Mouse (Mus musculus): ENCODE measurements around the gene Sun1. TPM values are rescaled to one million over a fixed set of nuclear protein-coding genes. Genes with fewer than 3 reads are reported as not detected.

The Sun1 gene
- polyA plus RNA-seq, 1 experiment from 2014 or later = 40.9 TPM

DNA sequence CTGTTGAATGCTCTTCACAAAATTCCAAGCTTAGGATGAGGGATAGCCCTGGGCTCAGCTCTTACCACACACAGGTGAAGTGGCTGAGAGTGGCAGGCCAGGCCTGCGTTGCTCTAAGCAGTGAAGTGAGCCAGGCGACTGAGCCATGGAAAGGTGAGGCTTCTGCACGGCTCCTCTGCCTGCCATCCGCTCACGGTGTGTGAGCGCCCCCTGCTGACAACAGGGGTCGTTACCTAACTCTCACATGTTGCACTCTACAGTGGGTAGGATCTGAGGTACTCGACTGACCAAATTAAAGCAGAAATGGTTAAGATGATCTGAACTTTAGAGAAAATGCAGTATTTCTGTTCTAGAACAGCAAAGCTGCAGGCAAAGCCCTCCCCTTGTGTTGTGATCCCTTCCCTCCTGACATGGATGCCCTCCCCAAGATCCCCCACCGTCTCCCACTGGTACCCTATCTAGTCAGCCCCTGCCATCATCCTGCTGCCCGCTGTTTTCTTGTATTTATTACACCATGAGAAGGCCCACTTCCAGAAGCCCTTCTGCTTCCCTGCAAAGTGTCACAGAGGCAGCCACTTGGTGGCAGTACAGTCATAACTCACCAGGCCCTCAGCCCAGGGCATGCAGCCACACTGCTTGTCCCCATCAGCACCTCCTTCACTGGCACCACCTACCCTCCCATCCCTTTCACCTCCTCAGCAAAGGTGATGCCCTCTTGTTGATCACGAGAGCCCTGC lies 21.4 kb upstream of the Sun1 start:
- Histone ChIP-seq H3K9ac (ENCODE audit: low read depth, low read length) (no peak overlapping the region), H3K36me3 (ENCODE audit: control insufficient read depth, insufficient read depth, low read length) (peaks cover 25% of the 10 kb centered on the region), H3K4me3 (ENCODE audit: low read length) (no peak overlapping the region), H3K27ac (ENCODE audit: low read depth, low read length) (no peak overlapping the region), H3K4me1 (ENCODE audit: control insufficient read depth, insufficient read depth, low read depth, low read length) (peaks cover 9% of the 10 kb centered on the region; the same call in 1 of the 2 replicates), H3K4me2 (ENCODE audit: low read length) (no peak overlapping the region), H3K27me3 (replicated peaks; ENCODE audit: control insufficient read depth, insufficient read depth, low read length) (no peaks in the 10 kb centered on the region), H3K9me3 (ENCODE audit: control insufficient read depth, low read length) (no peaks in the 10 kb centered on the region)
- 29% methylated on average over 11 of the region's 11 CpGs for WGBS
- peak; percentile 91 for ATAC-seq

DNA sequence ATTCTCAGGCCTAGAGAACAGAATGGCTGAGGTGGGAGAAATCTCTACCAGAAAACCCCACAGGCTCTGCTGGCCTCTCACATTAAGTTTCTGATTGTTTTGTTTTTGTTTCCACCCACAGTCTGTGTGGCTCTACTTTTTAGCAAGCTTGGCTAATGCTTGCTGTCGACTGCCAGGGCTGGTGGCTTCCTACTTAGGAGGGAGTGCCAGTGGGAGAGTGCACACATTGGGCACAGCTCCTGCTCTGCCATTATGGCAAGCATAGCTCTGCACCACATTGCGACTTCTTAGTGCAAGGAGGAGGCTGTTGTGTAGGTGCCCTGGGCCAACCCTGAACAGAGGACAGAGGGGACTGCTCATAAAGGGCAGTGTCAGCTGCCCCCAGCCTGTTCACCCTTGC lies 17.3 kb upstream of the Sun1 start:
- no peak overlapping the region for H3K4me3 ChIP-seq (ENCODE audit: low read length)

DNA sequence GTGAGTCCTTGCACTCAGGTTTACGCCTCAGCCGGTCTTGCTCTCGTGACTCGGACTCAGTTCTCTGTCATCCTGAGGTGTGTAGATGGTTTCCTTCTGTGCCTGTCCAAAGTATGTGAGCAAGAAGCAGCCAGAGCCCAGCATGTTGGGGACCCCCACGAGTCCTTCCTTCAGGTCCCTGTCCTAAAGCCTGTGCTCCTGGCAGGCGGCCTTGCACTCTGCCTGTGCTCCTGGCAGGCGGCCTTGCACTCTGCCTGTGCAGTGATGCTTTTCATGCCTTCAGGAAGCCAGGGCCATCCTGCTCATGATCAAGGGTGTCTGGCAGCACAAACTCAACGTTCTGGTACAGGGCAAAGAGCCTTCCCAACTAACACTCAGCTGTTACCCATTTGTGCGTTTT lies 16.8 kb upstream of the Sun1 start:
- Histone ChIP-seq H3K9me3 (ENCODE audit: control insufficient read depth, low read length) (no peaks in the 10 kb centered on the region), H3K4me2 (ENCODE audit: low read length) (no peak overlapping the region), H3K4me3 (ENCODE audit: low read length) (no peak overlapping the region), H3K27me3 (replicated peaks; ENCODE audit: control insufficient read depth, insufficient read depth, low read length) (no peaks in the 10 kb centered on the region), H3K27ac (ENCODE audit: low read depth, low read length) (no peak overlapping the region), H3K36me3 (ENCODE audit: control insufficient read depth, insufficient read depth, low read length) (peaks cover 21% of the 10 kb centered on the region; the same call in 1 of the 2 replicates), H3K9ac (ENCODE audit: low read depth, low read length) (no peak overlapping the region), H3K4me1 (ENCODE audit: control insufficient read depth, insufficient read depth, low read depth, low read length) (no peaks in the 10 kb centered on the region)
- no peak for ATAC-seq
- WGBS = 96% methylated on average over 9 of the region's 9 CpGs

More for the DNA sequence above, 17.3 kb upstream of the Sun1 start:
- H3K9ac ChIP-seq (ENCODE audit: low read depth, low read length) = no peak overlapping the region
- no peak for ATAC-seq
- no peak overlapping the region for H3K4me2 ChIP-seq (ENCODE audit: low read length)
- H3K4me1 ChIP-seq (ENCODE audit: control insufficient read depth, insufficient read depth, low read depth, low read length) = no peaks in the 10 kb centered on the region
- peaks cover 21% of the 10 kb centered on the region; the same call in 1 of the 2 replicates for H3K36me3 ChIP-seq (ENCODE audit: control insufficient read depth, insufficient read depth, low read length)
- no peaks in the 10 kb centered on the region for H3K9me3 ChIP-seq (ENCODE audit: control insufficient read depth, low read length)
- H3K27me3 ChIP-seq (replicated peaks; ENCODE audit: control insufficient read depth, insufficient read depth, low read length) = no peaks in the 10 kb centered on the region
- WGBS = 87% methylated on average over 2 of the region's 2 CpGs
- H3K27ac ChIP-seq (ENCODE audit: low read depth, low read length) = no peak overlapping the region

DNA sequence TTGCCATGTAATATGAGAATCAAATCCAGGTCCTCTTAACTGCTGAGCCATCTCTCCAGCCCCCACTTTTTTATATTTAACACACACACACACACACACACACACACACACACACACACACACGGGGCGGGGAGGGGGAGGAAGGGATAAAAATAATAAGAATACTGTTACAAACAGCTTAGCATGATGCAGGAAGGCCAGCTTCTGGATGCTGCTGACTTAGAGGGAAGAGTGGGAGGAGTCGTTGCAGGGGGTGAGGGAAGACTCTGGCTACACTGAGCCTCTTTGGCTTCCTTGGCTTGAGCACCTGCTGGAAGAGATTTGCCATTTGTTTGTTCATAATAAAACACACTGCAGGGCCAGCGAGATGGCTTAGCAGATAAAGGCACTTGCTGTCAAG lies 15.5 kb upstream of the Sun1 start:
- no peak overlapping the region for H3K4me3 ChIP-seq (ENCODE audit: low read length)
- H3K27me3 ChIP-seq (replicated peaks; ENCODE audit: control insufficient read depth, insufficient read depth, low read length) = no peaks in the 10 kb centered on the region
- H3K9ac ChIP-seq (ENCODE audit: low read depth, low read length) = no peak overlapping the region
- H3K27ac ChIP-seq (ENCODE audit: low read depth, low read length) = no peak overlapping the region
- no peaks in the 10 kb centered on the region for H3K4me1 ChIP-seq (ENCODE audit: control insufficient read depth, insufficient read depth, low read depth, low read length)
- 89% methylated on average over 4 of the region's 4 CpGs for WGBS
- no peaks in the 10 kb centered on the region for H3K9me3 ChIP-seq (ENCODE audit: control insufficient read depth, low read length)
- H3K4me2 ChIP-seq (ENCODE audit: low read length) = no peak overlapping the region
- peaks cover 17% of the 10 kb centered on the region; the same call in 1 of the 2 replicates for H3K36me3 ChIP-seq (ENCODE audit: control insufficient read depth, insufficient read depth, low read length)
- ATAC-seq = no peak

DNA sequence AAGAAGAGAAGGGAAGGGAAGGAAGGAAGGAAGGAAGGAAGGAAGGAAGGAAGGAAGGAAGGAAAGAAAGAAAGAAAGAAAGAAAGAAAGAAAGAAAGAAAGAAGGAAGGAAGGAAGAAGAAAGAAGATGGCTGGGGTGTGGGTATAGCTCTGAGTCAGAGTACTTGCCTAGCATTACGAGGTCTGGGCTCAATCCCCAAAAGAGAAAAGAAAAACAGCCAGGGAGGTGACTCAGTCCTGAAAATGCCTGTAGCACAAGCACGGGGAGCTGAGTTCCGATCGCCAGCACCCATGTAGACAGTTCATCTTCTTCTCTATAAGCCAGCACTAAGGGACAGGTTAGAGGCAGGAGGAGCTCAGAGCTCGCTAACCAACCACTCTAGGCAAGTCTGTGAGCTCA lies 10.7 kb upstream of the Sun1 start:
- Histone ChIP-seq H3K4me1 (ENCODE audit: control insufficient read depth, insufficient read depth, low read depth, low read length) (no peaks in the 10 kb centered on the region), H3K36me3 (ENCODE audit: control insufficient read depth, insufficient read depth, low read length) (no peaks in the 10 kb centered on the region; the same call in 1 of the 2 replicates), H3K4me2 (ENCODE audit: low read length) (no peak overlapping the region), H3K9me3 (ENCODE audit: control insufficient read depth, low read length) (no peaks in the 10 kb centered on the region), H3K4me3 (ENCODE audit: low read length) (no peak overlapping the region), H3K27ac (ENCODE audit: low read depth, low read length) (no peak overlapping the region), H3K9ac (ENCODE audit: low read depth, low read length) (no peak overlapping the region), H3K27me3 (replicated peaks; ENCODE audit: control insufficient read depth, insufficient read depth, low read length) (no peaks in the 10 kb centered on the region)
- ATAC-seq = no peak
- 95% methylated on average over 5 of the region's 5 CpGs for WGBS

DNA sequence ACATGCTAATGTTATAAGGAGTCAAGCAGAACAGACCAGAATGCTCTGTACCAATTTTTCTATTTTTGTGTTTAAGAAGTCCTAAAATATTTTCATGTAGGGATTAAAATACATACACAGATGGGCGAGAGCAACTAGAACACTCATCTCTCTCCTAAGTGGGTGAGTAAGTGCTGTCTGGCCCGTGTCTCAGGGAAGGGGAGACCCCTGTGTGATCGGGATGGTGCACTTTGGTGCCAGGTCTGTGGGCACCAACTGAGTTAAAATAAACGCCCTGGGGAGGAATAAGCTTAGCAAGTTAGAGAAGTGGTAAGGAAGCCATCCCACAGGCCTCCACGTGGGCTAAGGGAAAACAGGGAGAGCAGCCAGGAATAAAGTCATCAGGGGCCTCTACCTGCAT lies 9.5 kb upstream of the Sun1 start:
- Histone ChIP-seq H3K4me1 (ENCODE audit: control insufficient read depth, insufficient read depth, low read depth, low read length) (no peaks in the 10 kb centered on the region), H3K36me3 (ENCODE audit: control insufficient read depth, insufficient read depth, low read length) (no peaks in the 10 kb centered on the region; the same call in 1 of the 2 replicates), H3K9ac (ENCODE audit: low read depth, low read length) (no peak overlapping the region), H3K27me3 (replicated peaks; ENCODE audit: control insufficient read depth, insufficient read depth, low read length) (no peaks in the 10 kb centered on the region), H3K27ac (ENCODE audit: low read depth, low read length) (no peak overlapping the region), H3K4me2 (ENCODE audit: low read length) (no peak overlapping the region), H3K4me3 (ENCODE audit: low read length) (no peak overlapping the region), H3K9me3 (ENCODE audit: control insufficient read depth, low read length) (no peaks in the 10 kb centered on the region)
- 76% methylated on average over 5 of the region's 5 CpGs for WGBS
- ATAC-seq = no peak

DNA sequence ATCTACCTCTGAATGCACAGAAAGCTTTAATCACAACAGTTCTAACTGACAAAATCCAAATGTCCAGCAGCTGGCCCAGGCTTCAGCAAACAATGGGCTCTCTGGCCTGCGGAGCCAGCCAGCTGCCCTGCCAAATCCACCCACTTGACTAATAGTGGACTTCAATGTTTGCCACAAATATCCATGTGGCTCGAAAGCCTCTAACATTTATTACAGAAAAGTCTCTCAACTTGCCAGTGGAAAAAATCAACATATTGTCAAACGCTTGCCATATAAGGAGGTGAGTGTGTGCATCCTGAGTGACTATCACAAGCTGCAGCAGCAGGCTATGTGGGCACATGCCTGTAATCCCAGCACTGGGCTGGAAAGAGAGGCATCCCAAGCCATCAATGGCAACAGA lies 1.7 kb upstream of the Sun1 start:
- Histone ChIP-seq H3K9me3 (ENCODE audit: control insufficient read depth, low read length) (no peaks in the 10 kb centered on the region), H3K27me3 (replicated peaks; ENCODE audit: control insufficient read depth, insufficient read depth, low read length) (no peaks in the 10 kb centered on the region), H3K9ac (ENCODE audit: low read depth, low read length) (no peak overlapping the region), H3K4me2 (ENCODE audit: low read length) (no peak overlapping the region), H3K27ac (ENCODE audit: low read depth, low read length) (no peak overlapping the region), H3K4me3 (ENCODE audit: low read length) (no peak overlapping the region), H3K36me3 (ENCODE audit: control insufficient read depth, insufficient read depth, low read length) (no peaks in the 10 kb centered on the region), H3K4me1 (ENCODE audit: control insufficient read depth, insufficient read depth, low read depth, low read length) (peaks cover 20% of the 10 kb centered on the region)
- no peak for ATAC-seq
- 82% methylated on average over 3 of the region's 3 CpGs for WGBS

DNA sequence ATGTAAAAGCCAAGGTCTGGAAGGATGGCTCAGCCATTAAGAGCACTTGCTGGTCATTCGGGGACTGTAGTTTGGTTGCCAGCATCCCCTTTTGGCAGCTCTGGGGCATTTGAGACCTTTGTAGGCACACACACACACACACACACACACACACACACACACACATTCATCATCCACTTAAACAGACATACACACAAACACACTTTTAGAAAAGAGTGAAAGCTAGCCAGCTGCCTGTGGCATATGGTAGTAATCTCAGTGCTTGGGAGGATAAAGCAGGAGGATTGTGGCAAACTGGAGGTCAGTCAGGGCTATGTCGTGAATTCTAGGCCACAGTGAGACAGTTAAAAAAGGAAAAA lies 822 bp upstream of the Sun1 start:
- ATAC-seq = no peak
- no peaks in the 10 kb centered on the region for H3K9me3 ChIP-seq (ENCODE audit: control insufficient read depth, low read length)
- peak overlapping the region; percentile 87 for H3K27ac ChIP-seq (ENCODE audit: low read depth, low read length)
- H3K4me1 ChIP-seq (ENCODE audit: control insufficient read depth, insufficient read depth, low read depth, low read length) = peaks cover 20% of the 10 kb centered on the region
- H3K4me3 ChIP-seq (ENCODE audit: low read length) = peak overlapping the region; percentile 88
- H3K27me3 ChIP-seq (replicated peaks; ENCODE audit: control insufficient read depth, insufficient read depth, low read length) = no peaks in the 10 kb centered on the region
- peak overlapping the region; percentile 73 for H3K9ac ChIP-seq (ENCODE audit: low read depth, low read length)
- H3K4me2 ChIP-seq (ENCODE audit: low read length) = peak overlapping the region; percentile 87
- H3K36me3 ChIP-seq (ENCODE audit: control insufficient read depth, insufficient read depth, low read length) = no peaks in the 10 kb centered on the region
- 38% methylated on average over 2 of the region's 2 CpGs for WGBS

DNA sequence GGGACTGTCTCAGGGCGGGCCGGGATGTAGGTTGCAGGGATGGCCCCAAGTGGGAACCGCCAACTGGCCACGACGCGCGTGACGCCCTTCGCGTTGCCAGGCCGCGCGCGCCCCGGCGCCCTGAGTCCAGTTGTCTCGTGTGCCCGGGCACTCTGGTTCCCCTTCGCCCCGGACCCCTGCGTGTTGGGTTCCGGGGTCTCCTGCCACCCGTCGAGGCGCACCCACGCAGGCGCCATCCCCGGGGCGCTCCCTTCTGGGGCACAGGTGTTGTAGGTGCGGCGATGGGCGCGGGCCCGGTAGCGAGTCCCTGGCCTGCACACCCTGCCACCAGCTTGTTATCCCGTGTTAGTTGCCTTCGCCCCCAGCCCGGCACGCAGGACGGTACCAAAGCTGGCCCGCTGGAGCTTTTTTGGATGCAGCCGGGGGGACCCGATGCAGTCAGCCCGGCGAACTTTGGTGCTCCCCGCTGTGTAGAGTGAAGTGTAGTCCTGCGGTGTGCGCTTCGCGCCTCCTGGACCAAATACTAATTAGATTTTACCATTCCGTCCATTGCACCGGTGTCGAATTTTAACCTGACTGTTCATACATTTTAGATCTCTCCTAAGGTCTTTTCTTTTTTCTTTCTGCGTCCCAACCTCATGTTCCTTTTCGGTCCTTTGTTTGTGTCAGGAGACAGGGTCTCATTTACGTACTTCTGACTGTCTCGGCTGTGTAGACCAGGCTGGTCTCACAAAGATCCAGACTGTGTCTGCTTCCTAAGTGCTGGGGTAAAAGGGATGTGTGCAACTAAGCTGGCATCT lies 533 bp downstream of the Sun1 start:
- no peak; the same call in 1 of the 2 replicates for ATAC-seq
- Histone ChIP-seq H3K36me3 (ENCODE audit: control insufficient read depth, insufficient read depth, low read length) (no peaks in the 10 kb centered on the region), H3K4me1 (ENCODE audit: control insufficient read depth, insufficient read depth, low read depth, low read length) (peaks cover 20% of the 10 kb centered on the region), H3K27me3 (replicated peaks; ENCODE audit: control insufficient read depth, insufficient read depth, low read length) (no peaks in the 10 kb centered on the region), H3K27ac (ENCODE audit: low read depth, low read length) (peak overlapping the region; percentile 82), H3K4me2 (ENCODE audit: low read length) (peak overlapping the region; percentile 65), H3K9ac (ENCODE audit: low read depth, low read length) (peak overlapping the region; percentile 87), H3K9me3 (ENCODE audit: control insufficient read depth, low read length) (no peaks in the 10 kb centered on the region), H3K4me3 (ENCODE audit: low read length) (peak overlapping the region; percentile 88)
- WGBS = 1% methylated on average over 42 of the region's 57 CpGs

Data from hindbrain, embryonic 16.5 days (tissue).